Mouse (Mus musculus) activated CD4-positive, CD25-positive, alpha-beta regulatory T cell, adult 4 months (primary cell): ENCODE measurements around the gene Gna12. TPM values are rescaled to one million over a fixed set of nuclear protein-coding genes. Genes with fewer than 3 reads are reported as not detected.

Experiments
- polyA plus RNA-seq, 2 experiments: library from polyadenylated mRNA; unstranded; fragments of 100-300 nt; shearing (Covaris generic); gene quantifications; one replicate each; pipeline ENCODE4 v1.2.1; 2017

Gna12 gene
- polyA plus RNA-seq, 2 experiments from 2014 or later, result 3.9 to 4.6 TPM

Other genes with a start within 250 kb of the Gna12 start
- gene Lfng, start 223.1 kb downstream of the Gna12 start, polyA plus RNA-seq, result 10 to 100 TPM; 33.9 to 35.5 TPM
- 1 to 10 TPM; 5.2 to 5.6 TPM for gene Ttyh3, start 181.4 kb downstream of the Gna12 start, polyA plus RNA-seq
- gene Iqce, start 128.1 kb downstream of the Gna12 start, polyA plus RNA-seq, result 10 to 100 TPM; 16.8 to 21.2 TPM
- gene Brat1, start 125.4 kb downstream of the Gna12 start, polyA plus RNA-seq, result 10 to 100 TPM; 10.3 to 15.2 TPM
- under 1 TPM in 1 of 2 experiments, not detected in 1; 0.17 TPM for gene Amz1, start 106.3 kb downstream of the Gna12 start, polyA plus RNA-seq
- gene Card11, start 170.2 kb upstream of the Gna12 start, polyA plus RNA-seq, result 10 to 100 TPM; 35.9 to 55.7 TPM